Mouse (Mus musculus): ENCODE measurements at regions not wholly inside any gene's neighbourhood (a gene's known extent, or its start where the extent isn't known, plus 50 kb on each side); places are given as distances from the start of the nearest gene placed in this dataset.

DNA sequence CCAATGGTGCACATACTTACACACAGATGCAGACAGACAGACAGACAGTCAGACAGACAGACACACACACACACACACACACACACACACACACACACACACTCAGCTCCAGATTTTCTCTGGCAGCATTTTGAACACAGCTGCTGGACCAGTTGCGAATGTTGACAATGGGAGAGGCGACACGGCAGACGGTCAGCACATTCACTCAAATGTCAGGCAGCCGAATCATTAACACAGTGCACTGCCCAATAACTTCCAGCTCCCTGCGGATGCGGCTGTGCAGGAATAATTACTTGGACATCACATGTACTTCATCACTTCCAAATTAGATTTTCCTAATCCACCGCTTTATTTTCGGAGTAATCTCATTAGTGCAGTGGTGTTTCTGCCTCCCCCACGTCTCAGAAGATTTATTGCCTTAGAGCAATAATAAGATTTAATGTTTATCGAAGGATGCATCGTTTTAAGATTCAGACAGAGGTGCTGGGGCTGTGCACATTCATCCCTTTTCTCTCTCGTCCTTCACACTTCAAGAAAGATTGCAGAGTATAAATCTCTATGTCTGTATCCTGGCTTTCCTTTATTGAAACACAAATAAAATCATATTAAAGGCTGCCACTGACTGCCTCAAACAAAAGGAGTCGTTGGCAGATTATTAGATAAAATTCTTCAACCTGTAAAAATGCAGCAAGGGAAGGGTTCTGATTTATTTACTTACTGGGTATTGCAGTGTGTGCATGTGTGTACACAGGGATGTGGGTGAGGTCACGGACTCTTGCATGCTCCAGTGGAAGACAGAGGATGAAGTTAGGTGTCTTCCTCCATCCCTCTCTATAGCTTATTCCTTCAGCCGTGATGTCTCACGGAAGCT lies 70.9 kb upstream of the Gas2 start:
- ATAC-seq (ENCODE audit: low FRiP score, low TSS enrichment): no peak
- Histone ChIP-seq H3K36me3 (ENCODE audit: insufficient read depth, low read length) (no peaks in the 10 kb centered on the region), H3K27ac (ENCODE audit: low read length) (no peak overlapping the region), H3K27me3 (ENCODE audit: insufficient read depth, low read length) (no peaks in the 10 kb centered on the region), H3K4me2 (replicated peaks; ENCODE audit: low read depth, low read length) (no peak overlapping the region), H3K9ac (replicated peaks; ENCODE audit: low read length) (no peak overlapping the region), H3K9me3 (ENCODE audit: low read length) (no peaks in the 10 kb centered on the region), H3K4me3 (ENCODE audit: low read length) (no peak overlapping the region), H3K4me1 (ENCODE audit: insufficient read depth, low read length) (no peaks in the 10 kb centered on the region)
- 42% methylated on average over 17 of the region's 17 CpGs for WGBS

GRCm38 (mm10) chr7:51791561-51791863 lies 70.3 kb upstream of the Gas2 start:
- WGBS: 77% methylated on average over 3 of the region's 3 CpGs
- no peak overlapping the region for H3K27ac ChIP-seq (ENCODE audit: low read length)
- no peaks in the 10 kb centered on the region for H3K9me3 ChIP-seq (ENCODE audit: low read length)
- H3K4me2 ChIP-seq (replicated peaks; ENCODE audit: low read depth, low read length): no peak overlapping the region
- H3K9ac ChIP-seq (replicated peaks; ENCODE audit: low read length): no peak overlapping the region
- H3K27me3 ChIP-seq (ENCODE audit: insufficient read depth, low read length): no peaks in the 10 kb centered on the region
- no peaks in the 10 kb centered on the region for H3K4me1 ChIP-seq (ENCODE audit: insufficient read depth, low read length)
- H3K4me3 ChIP-seq (ENCODE audit: low read length): no peak overlapping the region
- ATAC-seq (ENCODE audit: low FRiP score, low TSS enrichment): no peak
- H3K36me3 ChIP-seq (ENCODE audit: insufficient read depth, low read length): no peaks in the 10 kb centered on the region
